Mouse (Mus musculus) lung, postnatal 0 days (tissue): ENCODE measurements around the gene Insl5.

Experiments used
- CTCF ChIP-seq: IDR thresholded peaks from 2 replicates; pipeline ENCODE4 v1.5.1; 2016; ENCODE audit warnings: antibody characterized with exemption, mild to moderate bottlenecking
- EP300 ChIP-seq: IDR thresholded peaks from 2 replicates; pipeline ENCODE4 v1.6.1; 2016; ENCODE audit warnings: antibody characterized with exemption, mild to moderate bottlenecking, control low read depth

- TF ChIP-seq CTCF (no peak), EP300 (no peak)
Measured at GRCm38 (mm10) chr4:102990016-102990415, 36.6 kb downstream of the Insl5 start.
